Mouse (Mus musculus): ENCODE measurements at regions not wholly inside any gene's neighbourhood (a gene's known extent, or its start where the extent isn't known, plus 50 kb on each side); places are given as distances from the start of the nearest gene placed in this dataset.

GRCm38 (mm10) chr12:56275556-56276242 lies 70.0 kb downstream of the Mbip start:
- intact Hi-C loops (cut with DNase I), result no loop called here
- no peak overlapping the region for H3K27ac ChIP-seq
- no peak for DNase-seq
- H3K4me3 ChIP-seq, result no peak overlapping the region
- no peak for TF ChIP-seq CTCF (IDR thresholded peaks at IDR 0.05)

- Histone ChIP-seq H3K4me3 (no peak overlapping the region), H3K27ac (no peak overlapping the region)
- DNase-seq, result no peak
- TF ChIP-seq CTCF (IDR thresholded peaks at IDR 0.05), result no peak
- intact Hi-C loops (cut with DNase I), result no loop called here
These were observed 80.6 kb downstream of the Mbip start for GRCm38 (mm10) chr12:56265049-56265448.

- no peak for DNase-seq
- TF ChIP-seq CTCF (IDR thresholded peaks at IDR 0.05), result no peak
- H3K27ac ChIP-seq, result no peak overlapping the region
- intact Hi-C loops (cut with DNase I), result no loop called here
- no peak overlapping the region for H3K4me3 ChIP-seq
These were observed 84.2 kb downstream of the Mbip start for GRCm38 (mm10) chr12:56261471-56261870.

GRCm38 (mm10) chr12:56258401-56259050 lies 87.2 kb downstream of the Mbip start:
- no peak for TF ChIP-seq CTCF (IDR thresholded peaks at IDR 0.05)

GRCm38 (mm10) chr12:56256243-56256881 lies 89.3 kb downstream of the Mbip start:
- H3K4me3 ChIP-seq, result no peak overlapping the region
- intact Hi-C loops (cut with DNase I), result no loop called here
- no peak for DNase-seq
- TF ChIP-seq CTCF (IDR thresholded peaks at IDR 0.05), result no peak
- H3K27ac ChIP-seq, result no peak overlapping the region

More at GRCm38 (mm10) chr12:56258401-56259050, 87.2 kb downstream of the Mbip start:
- intact Hi-C loops (cut with DNase I), result no loop called here
- no peak overlapping the region for H3K27ac ChIP-seq
- H3K4me3 ChIP-seq, result no peak overlapping the region
- DNase-seq, result no peak

- DNase-seq, result no peak
- Histone ChIP-seq H3K4me3 (no peak overlapping the region), H3K27ac (no peak overlapping the region)
- TF ChIP-seq CTCF (IDR thresholded peaks at IDR 0.05), result no peak
- intact Hi-C loops (cut with DNase I), result no loop called here
These were observed 92.9 kb downstream of the Mbip start for GRCm38 (mm10) chr12:56252612-56253444.

- Histone ChIP-seq H3K4me3 (no peak overlapping the region), H3K27ac (no peak overlapping the region)
- intact Hi-C loops (cut with DNase I), result no loop called here
- no peak for DNase-seq
- TF ChIP-seq CTCF (IDR thresholded peaks at IDR 0.05), result no peak
These were observed 95.4 kb downstream of the Mbip start for GRCm38 (mm10) chr12:56250262-56250661.

GRCm38 (mm10) chr12:56246406-56246805 lies 99.3 kb downstream of the Mbip start:
- Histone ChIP-seq H3K27ac (no peak overlapping the region), H3K4me3 (no peak overlapping the region)
- DNase-seq, result no peak
- TF ChIP-seq CTCF (IDR thresholded peaks at IDR 0.05), result no peak
- intact Hi-C loops (cut with DNase I), result no loop called here

GRCm38 (mm10) chr12:56242803-56243202 lies 102.9 kb downstream of the Mbip start:
- no peak for TF ChIP-seq CTCF (IDR thresholded peaks at IDR 0.05)
- Histone ChIP-seq H3K27ac (no peak overlapping the region), H3K4me3 (no peak overlapping the region)
- no peak for DNase-seq
- intact Hi-C loops (cut with DNase I), result loop anchor here (5.0 kb wide), 1 partner anchor 299 kb away; no protein-coding TSS in a partner anchor

- Histone ChIP-seq H3K4me3 (no peak overlapping the region), H3K27ac (no peak overlapping the region)
- DNase-seq, result no peak
- intact Hi-C loops (cut with DNase I), result loop anchor here (5.0 kb wide), 1 partner anchor 301 kb away; no protein-coding TSS in a partner anchor
- TF ChIP-seq CTCF (IDR thresholded peaks at IDR 0.05), result peak; percentile 60
These were observed 104.0 kb downstream of the Mbip start for GRCm38 (mm10) chr12:56241735-56242134.

- no peak for DNase-seq
- intact Hi-C loops (cut with DNase I), result loop anchor here (5.0 kb wide), 1 partner anchor 302 kb away; no protein-coding TSS in a partner anchor
- no peak for TF ChIP-seq CTCF (IDR thresholded peaks at IDR 0.05)
- no peak overlapping the region for H3K4me3 ChIP-seq
- H3K27ac ChIP-seq, result no peak overlapping the region
These were observed 105.5 kb downstream of the Mbip start for GRCm38 (mm10) chr12:56240206-56240605.

- DNase-seq, result no peak
- Histone ChIP-seq H3K4me3 (no peak overlapping the region), H3K27ac (no peak overlapping the region)
- TF ChIP-seq CTCF (IDR thresholded peaks at IDR 0.05), result no peak
- intact Hi-C loops (cut with DNase I), result no loop called here
These were observed 111.1 kb downstream of the Mbip start for GRCm38 (mm10) chr12:56234571-56234970.
